Mouse (Mus musculus) gastrocnemius, postnatal 36 days (tissue): ENCODE measurements at regions not wholly inside any gene's neighbourhood (a gene's known extent, or its start where the extent isn't known, plus 50 kb on each side); places are given as distances from the start of the nearest gene placed in this dataset.

Source experiments
- DNase-seq, 2 experiments: peaks; one replicate each; pipeline ENCODE4 v3.0.0; 2022
- intact Hi-C: fragments of 180-260 bp; cut with DNase I; formaldehyde crosslinking; loops from one replicate; pipeline ENCODE4 v1.15.1; 2025

GRCm38 (mm10) chr15:59203850-59204625 lies 314.9 kb downstream of the Gm49356 start:
- DNase-seq = no peak
- intact Hi-C loops = loop anchor here (5.0 kb wide), 2 partner anchors 88 to 232 kb away; no protein-coding TSS in a partner anchor

GRCm38 (mm10) chr15:59205091-59205490 lies 316.0 kb downstream of the Gm49356 start:
- DNase-seq = no peak
- intact Hi-C loops = no loop called here

GRCm38 (mm10) chr15:59205544-59205943 lies 316.4 kb downstream of the Gm49356 start:
- intact Hi-C loops = no loop called here
- no peak for DNase-seq

DNA sequence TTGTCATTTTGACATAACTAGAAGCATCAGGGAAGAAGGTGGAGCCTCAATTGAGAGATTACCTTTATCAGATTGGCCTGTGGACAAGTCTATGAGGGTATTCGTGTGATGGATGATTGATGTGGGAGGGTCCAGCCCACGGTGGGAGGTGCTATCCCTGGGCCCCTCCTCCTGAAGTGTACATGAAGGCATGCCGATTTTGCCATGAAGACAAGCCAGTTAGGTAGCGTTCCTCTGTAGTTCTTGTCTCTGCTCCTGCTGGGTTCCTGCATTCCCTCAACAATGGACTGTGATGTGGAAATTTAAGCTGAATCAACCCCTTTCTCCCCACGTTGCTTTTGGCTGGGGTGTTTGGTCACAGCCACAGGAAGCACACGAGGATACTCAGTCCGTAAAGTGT lies 317.5 kb downstream of the Gm49356 start:
- DNase-seq = no peak
- intact Hi-C loops = no loop called here

GRCm38 (mm10) chr15:59207976-59208375 lies 318.9 kb downstream of the Gm49356 start:
- no peak for DNase-seq
- intact Hi-C loops = no loop called here

DNA sequence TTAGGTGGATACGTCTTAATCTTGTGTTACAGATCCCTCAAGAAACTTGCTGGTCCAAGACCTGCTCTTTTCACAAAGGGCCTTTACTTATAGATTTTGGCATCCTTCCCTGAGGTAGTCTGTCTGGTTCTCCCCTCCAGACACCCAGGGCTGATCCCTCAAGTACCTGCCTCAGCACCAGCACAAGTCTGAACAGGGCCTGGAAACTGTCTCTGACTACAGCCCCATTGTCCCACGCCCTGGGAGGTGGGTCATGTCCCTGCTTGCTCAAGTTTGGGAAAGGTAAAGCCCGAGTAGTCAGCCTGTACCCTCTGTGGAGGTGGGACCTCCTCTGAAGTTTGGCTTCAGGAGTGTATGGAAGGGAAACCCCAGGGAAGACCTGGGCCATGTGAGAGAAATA lies 323.3 kb downstream of the Gm49356 start:
- intact Hi-C loops = no loop called here
- no peak for DNase-seq

DNA sequence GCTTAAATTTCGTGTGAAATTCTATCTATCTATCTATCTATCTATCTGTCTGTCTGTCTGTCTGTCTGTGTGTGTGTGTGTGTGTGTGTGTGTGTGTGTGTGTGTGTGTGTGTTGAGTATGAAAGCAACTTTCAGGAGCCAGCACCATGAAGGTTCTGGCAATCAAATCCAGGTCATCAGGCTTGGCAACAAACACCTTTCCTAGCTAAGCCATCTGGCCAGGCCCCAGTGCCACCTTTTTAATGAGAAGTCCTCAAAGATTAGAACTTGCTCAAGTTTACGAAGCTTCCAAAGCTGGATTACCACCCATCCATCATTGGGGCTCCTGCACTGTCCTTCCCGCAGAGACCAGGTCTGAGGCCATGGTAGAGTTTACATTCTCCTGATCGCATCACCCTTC lies 325.0 kb downstream of the Gm49356 start:
- intact Hi-C loops = no loop called here
- no peak for DNase-seq

GRCm38 (mm10) chr15:59215239-59215638 lies 326.1 kb downstream of the Gm49356 start:
- intact Hi-C loops = no loop called here
- DNase-seq = no peak

DNA sequence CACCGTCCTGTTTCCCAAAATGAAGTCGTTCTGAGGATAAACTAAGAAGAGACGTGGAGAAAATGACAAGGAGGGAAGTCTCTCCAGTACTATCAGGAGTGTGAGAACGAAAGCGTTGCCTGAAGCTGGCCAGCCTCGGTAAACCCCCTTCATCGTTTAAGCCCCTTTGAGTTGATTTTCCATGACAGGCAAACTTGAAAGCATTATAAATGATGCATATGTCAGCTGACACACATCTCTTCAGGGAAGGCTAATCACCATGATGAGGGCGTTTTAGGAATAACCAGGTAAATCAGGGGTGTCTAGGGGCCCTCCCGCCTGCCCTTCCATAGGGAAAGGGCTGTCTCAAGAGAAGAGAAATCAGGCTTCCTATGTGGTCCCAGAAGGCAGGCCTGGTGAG lies 328.4 kb downstream of the Gm49356 start:
- DNase-seq = no peak
- intact Hi-C loops = no loop called here

GRCm38 (mm10) chr15:59218916-59219315 lies 329.8 kb downstream of the Gm49356 start:
- no peak for DNase-seq
- intact Hi-C loops = no loop called here

DNA sequence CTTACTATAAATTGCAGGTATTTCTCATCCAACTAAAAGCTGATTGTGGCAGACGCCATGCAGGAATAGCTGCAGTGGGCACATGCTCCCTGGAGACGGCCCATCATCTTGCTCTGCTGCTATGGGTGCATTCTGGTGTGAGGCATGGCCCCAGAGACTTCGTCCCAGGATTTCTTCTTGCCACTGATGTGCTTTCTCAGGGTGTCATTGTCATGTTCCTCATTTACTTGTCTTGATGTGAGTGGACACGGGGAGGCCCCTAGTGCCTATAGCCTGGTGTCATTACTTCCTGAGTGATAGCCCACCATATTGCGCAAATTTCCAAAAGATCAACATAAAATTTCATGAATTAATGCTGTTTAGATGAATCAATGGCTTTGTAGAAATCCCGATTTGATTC lies 336.5 kb downstream of the Gm49356 start:
- DNase-seq = no peak
- intact Hi-C loops = no loop called here

DNA sequence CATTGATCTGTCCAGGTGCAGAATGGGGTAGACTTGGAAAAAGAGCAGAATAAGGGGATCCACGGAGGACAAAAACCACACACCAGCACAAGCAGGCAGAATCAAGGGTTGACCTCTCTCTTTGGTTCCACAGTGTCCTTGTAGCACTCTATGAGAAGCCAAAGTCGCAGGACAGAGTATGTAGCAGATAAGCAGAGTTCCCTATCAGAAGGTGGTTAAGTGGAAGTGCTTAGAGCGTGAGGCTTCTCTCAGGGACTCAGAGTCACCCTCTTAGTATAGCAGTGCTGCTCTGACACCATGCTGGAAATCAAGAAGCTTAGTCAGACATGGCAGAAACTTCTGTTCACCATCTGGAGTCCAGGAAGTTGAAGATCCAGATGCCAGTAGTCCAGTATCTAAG lies 338.2 kb downstream of the Gm49356 start:
- DNase-seq = no peak
- intact Hi-C loops = no loop called here

GRCm38 (mm10) chr15:59230536-59230935 lies 341.4 kb downstream of the Gm49356 start:
- intact Hi-C loops = no loop called here
- DNase-seq = no peak

GRCm38 (mm10) chr15:59231703-59232102 lies 342.6 kb downstream of the Gm49356 start:
- no peak for DNase-seq
- intact Hi-C loops = no loop called here

GRCm38 (mm10) chr15:59232290-59232689 lies 343.2 kb downstream of the Gm49356 start:
- intact Hi-C loops = no loop called here
- no peak for DNase-seq

GRCm38 (mm10) chr15:59237446-59238161 lies 348.5 kb downstream of the Gm49356 start:
- DNase-seq = no peak
- intact Hi-C loops = loop anchor here (5.0 kb wide), 1 partner anchor 40 kb away; no protein-coding TSS in a partner anchor

- intact Hi-C loops = no loop called here
- no peak for DNase-seq
These were observed 352.7 kb downstream of the Gm49356 start for GRCm38 (mm10) chr15:59241752-59242151.

DNA sequence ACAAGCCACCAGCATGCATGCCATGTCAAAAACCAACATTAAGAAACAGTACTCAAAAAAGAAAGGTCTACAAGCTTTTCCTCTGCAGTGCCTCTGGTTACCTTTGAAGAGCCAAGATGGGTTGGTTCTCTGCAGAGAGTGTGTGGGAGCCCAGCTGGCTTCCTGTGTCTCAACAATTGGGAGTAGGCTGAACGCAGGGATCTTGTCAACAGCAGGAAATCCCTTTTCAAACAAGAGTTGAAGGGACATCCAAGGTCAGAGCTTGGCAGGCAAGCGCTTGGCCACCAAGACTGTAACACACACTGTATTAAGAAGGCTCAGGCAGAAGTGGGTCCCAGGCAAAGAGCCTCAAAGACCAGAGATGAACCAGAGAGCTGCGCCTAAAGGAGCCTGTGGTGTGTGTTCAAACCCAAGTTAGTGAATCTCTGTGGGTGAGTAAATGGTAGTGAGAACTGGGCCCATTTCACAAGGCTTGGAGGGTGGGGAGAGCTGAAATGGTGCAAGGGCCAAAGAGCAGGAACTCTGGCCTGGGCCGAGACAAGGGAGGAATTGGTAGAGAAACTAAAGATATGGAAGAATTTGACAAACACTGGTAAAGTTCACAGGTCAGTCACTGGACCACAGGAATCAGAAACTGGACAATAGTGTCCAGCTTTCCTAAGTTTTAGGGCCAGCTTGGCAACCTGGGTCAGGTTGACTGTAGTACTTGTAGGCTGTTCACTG lies 357.0 kb downstream of the Gm49356 start:
- intact Hi-C loops = no loop called here
- peak in 1 of 2 experiments; percentile 18 for DNase-seq

- DNase-seq = no peak
These were observed 359.6 kb downstream of the Gm49356 start for GRCm38 (mm10) chr15:59248477-59249260.

DNA sequence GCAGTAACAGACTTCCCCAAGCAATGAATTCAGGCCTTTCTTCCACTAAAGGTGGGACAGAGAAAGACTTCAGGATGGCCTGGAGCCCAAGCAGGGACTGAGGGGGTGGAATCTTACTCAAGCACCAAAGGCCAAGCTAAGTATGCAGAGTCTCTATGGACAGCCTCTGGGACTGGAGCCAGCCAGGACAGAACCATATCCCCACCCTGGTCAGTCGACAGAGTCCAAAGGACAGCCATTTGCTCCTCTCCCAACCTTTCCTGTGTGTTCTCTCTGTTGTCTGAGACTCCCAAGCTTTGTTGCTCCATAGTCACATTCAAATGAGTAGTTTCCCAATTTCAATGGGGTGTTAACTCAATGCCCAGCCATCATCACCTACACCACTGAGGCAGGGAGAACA lies 372.3 kb downstream of the Gm49356 start:
- DNase-seq = no peak
- intact Hi-C loops = no loop called here

More at GRCm38 (mm10) chr15:59248477-59249260, 359.6 kb downstream of the Gm49356 start:
- intact Hi-C loops = no loop called here
